Mouse (Mus musculus) c-Kit-positive CD71-positive TER-119-positive erythroid progenitor cells, embryonic 14.5 days (primary cell): Measurements from ENCODE around the gene Npvf.

Source experiments
- DNase-seq: peaks from one replicate; pipeline ENCODE4 v3.0.0-alpha.2; 2013; ENCODE audit warnings: low spot score

The Npvf gene

DNA sequence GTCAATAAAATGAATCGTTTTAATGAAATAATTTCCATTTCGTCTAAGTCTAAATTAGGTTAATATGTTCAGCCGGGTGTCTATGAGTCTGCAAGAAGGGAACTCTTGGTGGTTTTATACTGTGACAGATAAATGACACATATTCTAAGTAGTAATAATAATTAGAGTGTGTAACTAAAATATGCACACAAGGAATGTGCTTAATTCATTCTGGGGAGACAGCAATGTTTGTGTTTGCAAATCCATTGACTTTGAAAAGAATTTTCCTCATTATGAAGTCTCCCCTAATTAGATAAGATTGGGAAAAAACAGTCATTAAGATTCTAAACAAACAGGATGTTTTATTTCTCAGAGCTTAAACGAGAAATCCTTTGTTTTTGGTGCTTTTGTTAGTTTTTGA lies at the start of gene Npvf:
Npvf (minus strand) TSS at position 84 of the 400 bp plus-strand sequence.
- DNase-seq: no peak

DNA sequence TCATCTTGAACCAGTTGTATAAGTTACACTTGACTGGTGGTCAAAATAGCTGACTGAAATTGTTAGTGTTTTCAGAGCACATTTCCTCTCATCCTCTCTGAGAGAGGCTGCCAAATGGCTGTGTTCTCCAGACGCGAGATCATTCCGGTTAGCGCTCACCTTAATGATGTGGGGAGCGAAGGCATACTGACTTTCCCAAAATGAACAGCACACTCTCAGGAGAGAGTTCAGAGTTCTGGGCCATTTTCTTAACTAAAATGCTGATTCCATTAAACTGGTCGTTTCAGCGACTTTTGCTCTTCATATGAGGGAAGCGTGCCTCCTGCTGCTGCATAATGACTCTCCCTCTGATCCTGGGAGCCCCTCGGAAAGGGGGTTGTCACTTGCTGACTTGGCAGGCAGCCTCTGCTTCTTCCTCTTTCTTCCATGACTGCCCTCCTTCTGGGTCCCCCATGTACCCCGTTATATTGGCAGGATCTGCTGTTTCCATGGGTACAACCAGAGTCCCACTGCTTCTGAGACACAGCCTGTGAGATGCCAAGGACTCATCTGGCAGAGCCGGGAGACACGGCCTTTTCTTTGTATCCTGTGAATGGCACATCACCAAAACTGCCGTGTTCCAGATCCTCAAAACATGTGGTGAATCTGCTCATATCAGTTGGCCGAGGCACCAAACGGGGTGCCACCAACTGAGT lies 35.0 kb upstream of the Npvf start:
- DNase-seq: no peak

DNA sequence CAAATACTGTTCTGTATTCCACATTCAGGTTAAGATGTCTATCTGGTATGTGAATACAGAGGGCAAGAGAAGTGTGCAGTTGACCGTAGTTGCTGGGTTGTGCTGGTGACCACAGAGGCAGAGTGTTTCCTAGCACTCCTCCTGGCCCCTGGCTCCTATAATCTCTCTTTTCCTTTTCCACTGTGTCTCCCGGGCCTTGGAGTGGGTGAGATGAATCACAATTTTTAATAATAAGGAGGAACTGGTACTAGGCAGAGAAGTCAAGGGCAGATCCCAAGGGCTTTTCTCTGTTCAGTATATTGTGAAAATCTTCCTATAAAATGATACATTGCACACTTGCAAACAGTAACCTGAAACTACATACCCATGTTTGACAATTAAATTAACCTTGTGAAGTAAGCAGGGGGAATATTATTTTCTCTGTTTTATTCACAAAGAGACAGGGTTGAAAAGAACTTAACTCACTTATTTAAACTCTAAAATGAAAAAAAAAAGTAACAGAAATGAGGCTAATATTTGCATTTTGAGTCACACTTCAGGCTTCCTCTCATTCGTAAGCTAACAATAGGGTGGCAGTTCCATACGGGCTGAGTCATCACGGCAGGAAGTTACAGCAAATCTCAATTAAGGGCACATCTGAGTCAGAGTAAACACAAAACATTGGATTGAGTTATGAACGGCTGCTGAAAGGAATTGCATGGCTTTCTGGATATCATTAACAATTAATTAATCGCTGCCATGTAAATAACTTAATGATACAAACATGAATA lies 30.6 kb upstream of the Npvf start:
- no peak for DNase-seq

DNA sequence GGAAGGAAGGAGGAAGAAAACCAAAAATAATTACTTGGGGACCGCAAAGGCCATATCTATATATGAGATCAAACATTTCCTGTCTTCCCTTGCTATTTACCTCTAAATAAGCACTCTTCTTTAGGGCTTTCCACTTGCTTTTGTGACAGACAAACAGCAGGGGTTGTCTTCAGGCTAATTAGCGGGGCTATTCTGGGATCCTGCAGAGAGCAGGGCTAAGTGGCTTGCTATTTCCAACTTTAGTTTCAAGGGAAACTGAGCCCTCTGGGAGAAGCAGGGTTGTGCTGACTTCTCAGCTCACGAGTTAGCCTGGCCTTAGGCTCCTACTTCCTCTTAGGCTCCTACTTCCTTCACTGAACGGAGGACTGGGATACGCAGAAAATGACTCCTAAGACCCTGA lies 27.3 kb upstream of the Npvf start:
- no peak for DNase-seq

DNA sequence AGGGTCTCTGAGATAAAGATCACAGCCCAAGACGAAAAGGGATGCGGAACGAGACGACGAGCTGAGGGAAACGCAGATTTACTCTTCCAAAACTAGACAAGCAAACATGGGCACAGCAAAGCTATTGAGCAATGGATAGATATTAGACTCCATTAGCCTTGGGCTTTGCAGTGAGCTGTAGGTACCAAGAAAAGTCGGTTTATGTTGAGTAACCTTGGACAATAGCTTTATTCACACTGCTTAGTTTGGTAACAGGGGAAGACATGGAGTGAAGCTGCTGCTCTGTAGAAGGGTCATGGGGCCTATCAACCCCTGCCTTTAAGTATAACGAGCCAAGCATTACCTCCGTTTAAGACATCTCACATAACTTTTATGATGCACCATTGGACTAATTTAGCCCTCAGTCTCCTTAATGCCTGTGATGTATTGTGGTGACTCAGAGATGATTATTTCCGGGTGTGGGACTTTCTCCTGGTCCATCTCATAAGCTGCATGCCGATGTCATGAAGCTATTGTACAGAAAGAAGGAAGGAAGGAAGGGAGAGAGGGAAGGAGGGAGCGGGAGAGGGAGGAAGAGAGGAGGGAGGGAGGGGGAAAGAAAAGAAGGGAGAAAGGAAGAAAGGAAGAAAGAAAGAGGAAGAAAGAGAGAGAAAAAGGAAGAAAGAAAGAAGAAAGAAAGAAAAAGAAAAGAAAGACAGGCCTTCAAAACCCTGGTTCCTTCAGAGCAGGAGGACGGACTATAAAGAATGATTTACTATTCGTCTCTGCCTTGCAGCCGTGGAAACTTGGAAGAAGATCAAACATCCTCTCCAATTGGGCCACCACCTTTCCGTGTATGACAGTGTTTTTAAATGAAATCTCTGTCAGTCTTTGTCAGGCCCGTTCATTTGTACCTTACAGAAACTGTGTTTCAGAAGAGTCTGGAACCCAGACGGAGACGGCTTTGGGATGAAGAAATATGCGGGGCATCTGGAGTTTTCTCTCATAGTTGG lies 26.3 kb upstream of the Npvf start:
- no peak for DNase-seq

DNA sequence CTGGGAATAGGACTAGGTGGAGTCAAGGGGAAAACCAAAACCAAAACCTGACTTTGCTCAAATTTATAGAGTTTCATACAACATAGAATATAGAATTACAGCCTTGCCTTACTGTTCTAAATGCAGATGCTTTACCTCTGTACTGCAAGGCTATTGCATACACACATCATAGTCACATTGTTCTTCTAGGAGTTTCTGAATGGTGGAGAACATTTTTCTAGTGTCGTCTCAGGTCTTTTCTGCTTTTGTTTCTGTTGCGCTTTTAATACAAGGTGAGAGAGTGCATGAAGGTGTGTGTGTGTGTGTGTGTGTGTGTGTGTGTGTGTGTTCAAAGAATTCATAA lies 25.2 kb upstream of the Npvf start:
- DNase-seq: no peak

DNA sequence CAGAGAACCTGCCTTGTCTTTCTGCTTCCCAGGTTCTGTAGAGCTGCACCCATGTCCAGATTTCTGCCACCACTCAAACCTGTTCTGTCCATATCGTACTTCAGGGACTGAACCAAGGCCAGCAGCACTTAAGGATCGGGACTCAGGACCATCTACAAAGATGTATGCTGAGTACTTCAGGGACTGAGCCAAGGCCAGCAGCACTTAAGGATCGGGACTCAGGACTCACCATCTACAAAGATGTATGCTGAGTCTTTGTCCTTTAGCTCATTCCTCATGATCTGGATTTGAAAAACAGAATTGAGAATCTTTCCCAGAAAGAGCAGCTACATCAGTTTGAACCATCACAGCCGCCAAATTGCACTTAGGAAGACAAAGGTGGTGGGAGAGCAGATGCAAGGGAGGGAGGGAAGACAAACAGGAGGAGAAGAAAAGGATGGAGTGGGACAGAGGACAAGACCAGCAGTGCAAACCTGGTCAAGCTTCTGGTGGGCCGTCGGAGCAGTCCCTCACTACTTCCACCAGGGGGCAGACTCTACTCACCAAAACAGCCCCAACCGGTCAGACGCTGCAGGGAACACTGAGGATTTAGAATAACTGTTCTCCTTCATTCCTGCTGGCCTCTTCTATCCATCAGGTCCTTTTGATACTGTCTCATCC lies 24.7 kb upstream of the Npvf start:
- peak; percentile 34 for DNase-seq

DNA sequence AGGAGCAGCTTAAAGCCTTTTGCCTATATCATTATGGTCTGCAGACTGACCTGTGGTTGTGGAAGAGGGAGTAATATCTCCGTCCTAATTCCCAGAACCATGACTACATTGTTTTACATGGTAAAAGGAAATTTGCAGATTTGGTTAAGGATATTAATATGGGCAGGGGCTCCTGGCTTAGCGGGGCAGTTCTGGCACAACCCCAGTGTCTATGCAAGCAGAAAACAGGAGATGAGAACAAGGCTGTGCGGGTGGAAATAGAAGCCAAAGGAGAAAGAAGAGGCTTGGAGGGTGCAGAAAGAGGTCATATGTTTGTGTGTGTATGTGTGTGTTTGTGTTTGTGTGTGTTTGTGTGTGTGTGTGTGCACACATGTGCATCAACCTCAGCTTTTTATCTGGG lies 17.0 kb upstream of the Npvf start:
- DNase-seq: no peak

DNA sequence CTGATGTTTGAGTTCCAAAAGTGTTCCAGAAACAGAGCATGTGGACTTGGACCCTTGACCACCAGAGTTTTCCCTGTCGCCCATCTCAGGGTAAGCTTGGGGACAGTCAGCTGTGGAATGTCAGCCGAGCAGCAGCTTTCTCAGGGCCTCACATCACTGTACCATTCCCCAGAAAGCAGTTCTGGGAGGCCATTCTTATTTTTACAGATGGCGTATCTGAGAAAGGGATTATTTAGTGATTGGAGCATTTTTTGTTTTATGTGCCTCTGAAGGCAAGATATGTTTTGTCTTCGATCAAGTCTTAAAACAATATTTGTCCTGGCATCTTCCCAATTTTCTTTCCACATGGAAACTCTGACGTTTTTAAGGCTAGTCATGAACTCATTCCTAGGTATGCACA lies 12.7 kb upstream of the Npvf start:
- no peak for DNase-seq

DNA sequence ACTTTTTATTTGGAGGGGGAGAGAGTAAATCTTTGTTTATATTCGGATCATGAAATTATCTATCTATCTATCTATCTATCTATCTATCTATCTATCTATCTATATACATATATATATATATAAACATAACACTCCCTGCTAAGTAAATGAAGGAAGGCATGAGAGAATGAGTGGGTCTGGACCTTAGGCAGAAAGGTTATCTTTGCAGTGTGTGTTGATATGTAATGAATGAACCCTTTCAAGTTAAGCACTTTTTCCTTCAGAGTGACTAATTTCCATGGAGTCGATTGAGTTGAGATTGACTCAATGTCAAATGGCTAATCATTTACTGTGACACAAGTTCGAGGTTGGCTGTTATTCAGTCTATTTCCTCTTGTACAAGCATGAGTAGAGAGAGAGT lies 10.8 kb upstream of the Npvf start:
- DNase-seq: no peak

DNA sequence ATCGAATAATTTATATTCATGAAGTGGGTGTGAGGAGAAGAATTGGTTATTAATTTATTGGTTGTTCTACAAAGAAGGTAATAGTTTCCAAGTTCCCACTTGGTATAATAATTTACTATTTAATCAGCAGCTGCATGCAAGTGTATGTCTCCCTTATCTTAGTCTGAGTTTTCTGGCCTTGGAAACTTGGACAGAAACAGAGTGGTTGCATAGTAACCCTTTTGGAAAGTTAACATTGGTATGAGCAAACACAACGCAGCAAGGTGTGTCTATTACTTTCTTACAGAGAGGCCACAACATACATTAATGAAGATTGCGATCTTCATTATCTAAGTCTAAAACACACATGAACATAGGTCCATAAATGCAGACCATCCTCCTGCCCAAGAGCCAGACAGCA lies 10.0 kb upstream of the Npvf start:
- no peak for DNase-seq

DNA sequence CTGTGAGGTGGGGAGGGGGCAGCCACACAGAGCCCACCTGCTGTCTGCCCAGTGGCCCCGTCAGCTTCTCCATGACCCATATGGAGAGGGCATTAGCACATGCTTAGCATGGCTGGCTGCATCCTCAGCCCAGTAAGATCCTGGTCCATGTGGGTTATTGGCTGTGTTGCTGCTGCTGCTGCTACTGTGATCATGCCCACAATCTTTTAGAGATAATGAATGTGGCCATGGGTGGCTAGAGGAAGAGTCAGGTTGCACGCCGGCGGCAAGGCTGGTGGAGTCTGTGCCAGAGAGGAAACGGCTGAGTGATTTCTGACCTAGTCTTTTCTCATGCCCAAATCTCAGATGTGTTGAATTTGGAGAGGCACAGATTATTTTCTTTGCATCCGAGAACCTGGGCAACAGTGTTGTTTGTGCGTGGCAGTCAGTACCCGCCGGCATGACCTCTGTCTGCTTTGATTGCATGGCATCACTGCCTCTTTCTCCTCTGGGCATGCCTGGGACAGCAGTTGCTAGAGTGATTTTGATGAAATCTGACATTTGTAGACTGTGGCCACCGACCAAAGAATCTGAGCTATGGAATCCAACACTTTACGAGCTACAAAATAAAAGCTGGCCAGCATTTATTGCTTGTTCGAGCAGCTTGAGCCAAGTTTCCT lies 8.8 kb upstream of the Npvf start:
- no peak for DNase-seq

DNA sequence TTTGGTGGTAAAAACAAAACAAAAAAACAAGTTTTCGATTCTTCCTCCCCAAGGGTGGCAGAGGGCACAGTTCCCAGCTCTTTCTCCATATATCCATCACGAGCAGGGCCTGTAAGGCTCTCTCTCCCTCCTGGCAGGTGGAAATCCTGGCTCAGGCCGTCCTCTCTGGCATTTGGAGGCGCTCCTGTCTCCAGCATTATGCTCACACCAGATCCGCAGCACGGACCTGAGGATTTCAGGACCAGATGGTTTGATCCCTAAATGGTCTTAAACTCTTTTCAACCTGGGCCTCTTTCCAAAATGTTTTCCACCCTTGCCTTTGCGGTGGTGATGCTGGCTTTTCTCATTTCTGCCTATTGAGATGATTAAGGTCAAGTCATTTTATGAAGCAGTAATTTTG lies 7.5 kb upstream of the Npvf start:
- DNase-seq: no peak

DNA sequence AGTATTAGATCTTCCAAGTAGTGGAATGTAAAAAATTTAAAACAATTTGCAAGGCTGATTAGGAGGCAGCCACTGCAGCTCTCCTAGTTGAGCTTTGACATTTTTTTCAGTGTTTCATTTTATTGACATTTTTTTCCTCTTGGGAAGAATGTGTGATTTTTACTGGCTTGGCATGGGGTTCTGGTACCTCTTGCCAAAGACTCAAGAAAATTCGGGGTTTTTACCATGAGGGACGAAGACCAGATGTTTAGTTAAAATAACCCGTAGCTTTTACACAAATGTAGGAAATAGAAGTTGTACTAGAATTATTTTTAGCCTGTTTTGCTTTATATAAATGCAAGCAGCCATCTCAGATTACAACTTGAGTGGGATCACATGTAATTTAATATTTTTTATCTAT lies 4.2 kb upstream of the Npvf start:
- no peak for DNase-seq

DNA sequence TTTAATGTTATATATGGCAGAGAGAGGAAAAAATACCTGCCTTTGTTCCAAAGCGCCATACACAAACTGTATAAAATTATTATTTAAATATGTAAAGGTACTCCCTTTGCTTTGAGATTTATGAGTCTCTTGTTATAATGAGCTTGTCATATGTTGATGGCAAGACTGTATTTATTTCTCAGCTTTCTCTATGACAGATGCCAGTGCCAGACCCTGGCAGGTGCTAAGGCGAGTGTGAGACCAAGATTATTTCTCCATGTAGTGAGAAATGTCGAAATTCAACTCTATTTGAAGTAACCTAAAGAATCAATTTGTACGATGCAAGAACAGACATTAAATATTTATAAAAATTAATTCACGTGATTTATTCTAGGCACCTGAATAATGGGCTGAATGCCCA lies 3.8 kb upstream of the Npvf start:
- no peak for DNase-seq

DNA sequence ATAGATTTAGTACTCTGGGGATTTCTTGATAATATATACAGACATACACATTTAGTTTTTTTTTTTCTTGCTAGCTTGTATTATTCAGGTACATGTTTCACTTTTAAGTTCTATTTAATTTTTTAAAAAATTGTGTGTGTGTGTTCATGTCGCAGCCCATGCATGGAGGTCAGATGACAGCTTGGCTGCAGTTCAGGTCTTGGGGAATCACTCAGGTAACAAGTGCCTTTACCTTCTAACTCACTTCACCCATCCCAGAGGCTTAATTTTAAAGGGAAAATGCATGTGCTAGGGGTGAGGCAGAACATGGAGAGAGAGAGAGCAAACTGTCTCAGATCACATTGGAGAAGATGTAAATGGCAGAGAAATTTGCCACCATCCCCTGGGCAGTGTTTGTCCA lies 2.2 kb upstream of the Npvf start:
- no peak for DNase-seq

DNA sequence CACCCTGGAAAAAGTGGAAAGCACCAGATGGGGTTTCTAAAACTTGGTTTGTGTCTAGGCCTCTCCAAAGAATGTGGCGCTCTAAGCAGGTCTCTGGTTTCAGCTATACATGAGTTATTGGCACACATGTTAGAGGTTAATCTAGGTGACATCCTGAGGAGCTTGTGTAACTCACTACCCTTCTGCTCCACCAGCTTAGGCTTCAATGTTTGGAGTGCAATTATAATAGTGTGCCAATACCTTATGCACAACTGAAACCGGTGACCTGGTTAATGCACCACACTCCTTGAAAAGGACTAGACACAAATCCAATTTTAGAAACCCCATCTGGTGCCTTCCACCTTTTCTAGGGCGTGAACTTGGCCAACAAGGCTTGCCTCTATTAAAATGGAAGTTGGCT lies 1.7 kb upstream of the Npvf start:
- DNase-seq: no peak

DNA sequence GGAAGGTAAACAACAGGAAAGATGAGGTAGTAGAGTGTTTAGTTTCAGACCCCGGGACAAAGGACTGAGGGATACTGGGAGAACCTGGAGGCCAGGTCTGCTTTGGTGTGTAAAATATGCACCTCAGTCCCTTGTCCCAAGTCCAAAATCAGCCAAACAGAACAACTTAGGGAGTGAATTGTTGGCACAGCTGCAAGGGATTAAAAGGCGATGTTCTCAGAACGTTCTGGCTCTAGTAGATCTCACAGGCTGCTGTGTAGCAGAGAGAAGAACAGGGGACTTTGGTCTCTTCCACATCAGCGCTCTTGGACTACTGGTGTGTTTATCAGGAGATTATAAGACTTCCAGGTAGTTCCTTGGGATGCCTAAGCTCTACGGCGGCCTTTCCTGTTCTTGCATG lies 6.6 kb downstream of the Npvf start:
- no peak for DNase-seq

DNA sequence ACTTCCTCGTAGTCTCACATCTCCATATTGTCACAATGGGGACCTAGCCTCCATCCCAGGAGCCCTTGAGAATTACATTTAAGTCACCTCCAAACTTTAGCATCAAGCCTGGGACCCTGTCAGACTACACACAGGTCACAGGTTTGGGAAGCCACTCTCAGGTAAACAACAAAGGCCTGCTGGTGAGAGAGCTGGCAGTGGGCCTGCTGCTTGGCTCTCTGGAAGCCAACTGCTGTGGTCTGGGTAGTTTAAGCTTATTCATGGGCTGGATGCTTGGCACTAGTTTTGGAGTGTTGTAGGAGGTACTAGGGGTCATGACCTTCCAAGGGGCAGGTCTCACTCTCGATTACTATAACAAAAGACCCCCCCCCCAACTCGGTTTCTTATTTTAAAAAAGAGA lies 7.6 kb downstream of the Npvf start:
- no peak for DNase-seq

DNA sequence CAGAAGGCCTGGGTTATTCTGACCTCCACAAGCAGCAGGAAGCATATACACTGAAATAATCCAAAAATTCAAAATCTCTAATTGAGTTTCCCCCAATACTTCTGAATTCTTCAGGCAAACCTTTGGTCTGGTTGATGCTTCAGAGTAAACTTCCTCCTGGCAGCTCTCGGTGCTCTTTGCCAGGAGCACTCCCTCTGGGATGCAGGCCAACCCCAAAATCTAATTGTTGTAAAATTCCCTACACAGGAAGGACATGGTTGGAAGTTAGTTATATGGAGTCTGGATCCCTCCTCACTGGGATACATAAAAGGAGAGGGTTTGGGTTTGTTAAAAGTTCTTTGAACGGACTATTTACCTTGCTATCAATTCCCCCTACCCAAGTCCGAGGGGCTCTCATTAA lies 9.5 kb downstream of the Npvf start:
- no peak for DNase-seq

DNA sequence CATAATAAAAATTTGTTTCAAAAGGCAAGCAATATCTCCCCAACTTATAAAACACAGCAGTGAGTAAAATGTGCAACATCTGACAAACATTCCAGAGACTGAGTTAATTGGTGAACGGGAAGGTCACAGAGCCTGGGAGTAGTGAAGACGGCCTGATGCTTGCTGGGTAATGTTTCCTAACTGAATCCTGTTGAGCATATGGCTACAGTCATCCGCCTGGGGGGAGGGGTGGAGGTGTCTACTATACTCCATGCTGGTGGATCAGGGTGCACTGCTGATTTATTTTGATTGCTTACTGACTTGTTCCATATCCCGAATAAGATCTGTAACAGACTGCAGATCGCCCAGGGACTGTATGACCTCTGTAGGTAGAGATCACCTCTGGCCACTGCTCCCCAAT lies 12.3 kb downstream of the Npvf start:
- no peak for DNase-seq

DNA sequence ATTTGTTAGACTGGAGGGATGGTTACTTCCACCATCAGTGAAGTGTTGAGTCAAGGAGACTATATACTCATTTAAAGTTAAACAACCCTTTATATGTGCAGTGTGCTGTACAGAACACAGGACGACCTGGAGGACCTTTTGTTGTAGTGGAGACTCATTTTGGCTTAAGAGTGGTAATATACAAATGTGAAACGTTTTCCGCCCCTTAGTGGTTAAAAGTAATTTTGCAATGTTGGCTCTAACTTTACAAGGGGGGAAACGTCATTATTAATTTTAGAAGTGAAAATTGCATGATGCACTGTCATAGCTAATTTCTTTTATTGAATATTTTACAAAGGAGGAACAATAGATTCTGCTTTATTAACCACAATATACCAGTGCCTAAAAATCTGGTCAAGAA lies 13.9 kb downstream of the Npvf start:
- no peak for DNase-seq
